Mouse (Mus musculus): ENCODE data around the gene Rin1. TPM values are rescaled to one million over a fixed set of nuclear protein-coding genes. Genes with fewer than 3 reads are reported as not detected.
A peak's percentile ranks its signal among the peaks of the same experiment; 100 is the strongest.

Rin1 gene
- total and polyA plus RNA-seq, 2 experiments from 2014 or later, result 1.3 to 3.1 TPM

- TF ChIP-seq CTCF (IDR thresholded peaks at IDR 0.05; ENCODE audit: low read depth), result no peak
- no peak for TF ChIP-seq EP300 (IDR thresholded peaks at IDR 0.05; ENCODE audit: low read depth)
- Histone ChIP-seq H3K4me2 (ENCODE audit: low read depth, low read length) (no peak overlapping the region), H3K9me3 (replicated peaks; ENCODE audit: control insufficient read depth, low read length) (no peaks in the 10 kb centered on the region), H3K27me3 (ENCODE audit: control insufficient read depth, insufficient read depth, low read length) (peaks cover 17% of the 10 kb centered on the region; the same call in 1 of the 2 replicates), H3K4me1 (ENCODE audit: control insufficient read depth, insufficient read depth) (peaks cover 10% of the 10 kb centered on the region), H3K36me3 (replicated peaks; ENCODE audit: control insufficient read depth, insufficient read depth, low read length) (peaks cover 20% of the 10 kb centered on the region), H3K27ac (ENCODE audit: low read depth) (no peak overlapping the region), H3K9ac (replicated peaks; ENCODE audit: low read depth, low read length) (no peak overlapping the region), H3K4me3 (ENCODE audit: low read depth, low read length) (no peak overlapping the region)
- 70% methylated on average over 17 of the region's 17 CpGs for WGBS
- DNase-seq (ENCODE audit: low spot score), result no peak
- no peak for ATAC-seq (ENCODE audit: insufficient read depth, low read depth)
Measured at GRCm38 (mm10) chr19:5052853-5053252, 2.6 kb downstream of the Rin1 start.

- Histone ChIP-seq H3K27me3 (ENCODE audit: control insufficient read depth, insufficient read depth, low read length) (peaks cover 17% of the 10 kb centered on the region; the same call in 1 of the 2 replicates), H3K4me1 (ENCODE audit: control insufficient read depth, insufficient read depth) (peaks cover 13% of the 10 kb centered on the region), H3K9ac (replicated peaks; ENCODE audit: low read depth, low read length) (no peak overlapping the region), H3K9me3 (replicated peaks; ENCODE audit: control insufficient read depth, low read length) (no peaks in the 10 kb centered on the region), H3K27ac (ENCODE audit: low read depth) (no peak overlapping the region), H3K4me3 (ENCODE audit: low read depth, low read length) (no peak overlapping the region), H3K4me2 (ENCODE audit: low read depth, low read length) (no peak overlapping the region), H3K36me3 (replicated peaks; ENCODE audit: control insufficient read depth, insufficient read depth, low read length) (peaks cover 9% of the 10 kb centered on the region)
- no peak for ATAC-seq (ENCODE audit: insufficient read depth, low read depth)
- 28% methylated on average over 9 of the region's 9 CpGs for WGBS
- TF ChIP-seq CTCF (IDR thresholded peaks at IDR 0.05; ENCODE audit: low read depth) (peak; percentile 55), EP300 (IDR thresholded peaks at IDR 0.05; ENCODE audit: low read depth) (no peak)
- no peak for DNase-seq (ENCODE audit: low spot score)
Measured at GRCm38 (mm10) chr19:5053909-5054308, 3.6 kb downstream of the Rin1 start.

- H3K4me1 ChIP-seq (ENCODE audit: control insufficient read depth, insufficient read depth), result peaks cover 18% of the 10 kb centered on the region
- H3K27ac ChIP-seq (ENCODE audit: low read depth), result no peak overlapping the region
- H3K4me3 ChIP-seq (ENCODE audit: low read depth, low read length), result no peak overlapping the region
- peaks cover 17% of the 10 kb centered on the region; the same call in 1 of the 2 replicates for H3K27me3 ChIP-seq (ENCODE audit: control insufficient read depth, insufficient read depth, low read length)
- no peak for TF ChIP-seq EP300 (IDR thresholded peaks at IDR 0.05; ENCODE audit: low read depth)
- peak; percentile 59 for TF ChIP-seq CTCF (IDR thresholded peaks at IDR 0.05; ENCODE audit: low read depth)
- H3K9me3 ChIP-seq (replicated peaks; ENCODE audit: control insufficient read depth, low read length), result no peaks in the 10 kb centered on the region
- WGBS, result 14% methylated on average over 6 of the region's 6 CpGs
- H3K9ac ChIP-seq (replicated peaks; ENCODE audit: low read depth, low read length), result no peak overlapping the region
- no peak overlapping the region for H3K4me2 ChIP-seq (ENCODE audit: low read depth, low read length)
- DNase-seq (ENCODE audit: low spot score) (no peak), ATAC-seq (ENCODE audit: insufficient read depth, low read depth) (0 out of 2 replicates have a peak, but pooled peaks have one; percentile 2)
- no peaks in the 10 kb centered on the region for H3K36me3 ChIP-seq (replicated peaks; ENCODE audit: control insufficient read depth, insufficient read depth, low read length)
Measured at GRCm38 (mm10) chr19:5056251-5056650, 6.0 kb downstream of the Rin1 start.

- Histone ChIP-seq H3K27me3 (ENCODE audit: control insufficient read depth, insufficient read depth, low read length) (peaks cover 7% of the 10 kb centered on the region; the same call in 1 of the 2 replicates), H3K9me3 (replicated peaks; ENCODE audit: control insufficient read depth, low read length) (no peaks in the 10 kb centered on the region), H3K4me1 (ENCODE audit: control insufficient read depth, insufficient read depth) (peaks cover 16% of the 10 kb centered on the region; the same call in 1 of the 2 replicates), H3K4me2 (ENCODE audit: low read depth, low read length) (no peak overlapping the region), H3K27ac (ENCODE audit: low read depth) (peak overlapping the region; percentile 66), H3K9ac (replicated peaks; ENCODE audit: low read depth, low read length) (no peak overlapping the region), H3K4me3 (ENCODE audit: low read depth, low read length) (no peak overlapping the region), H3K36me3 (replicated peaks; ENCODE audit: control insufficient read depth, insufficient read depth, low read length) (no peaks in the 10 kb centered on the region)
- TF ChIP-seq EP300 (IDR thresholded peaks at IDR 0.05; ENCODE audit: low read depth), result no peak
- TF ChIP-seq CTCF (IDR thresholded peaks at IDR 0.05; ENCODE audit: low read depth), result no peak
- no peak for ATAC-seq (ENCODE audit: insufficient read depth, low read depth)
- no peak for DNase-seq (ENCODE audit: low spot score)
- 32% methylated on average over 16 of the region's 16 CpGs for WGBS
Measured at GRCm38 (mm10) chr19:5057876-5058775, 7.8 kb downstream of the Rin1 start.

GRCm38 (mm10) chr19:5058801-5059771 lies 8.8 kb downstream of the Rin1 start:
- DNase-seq (ENCODE audit: low spot score) (no peak), ATAC-seq (ENCODE audit: insufficient read depth, low read depth) (peak; percentile 32)
- Histone ChIP-seq H3K9me3 (replicated peaks; ENCODE audit: control insufficient read depth, low read length) (no peaks in the 10 kb centered on the region), H3K4me3 (ENCODE audit: low read depth, low read length) (no peak overlapping the region), H3K9ac (replicated peaks; ENCODE audit: low read depth, low read length) (0 out of 2 replicates have a peak overlapping the region, but pooled peaks have one; percentile 32), H3K36me3 (replicated peaks; ENCODE audit: control insufficient read depth, insufficient read depth, low read length) (no peaks in the 10 kb centered on the region), H3K27me3 (ENCODE audit: control insufficient read depth, insufficient read depth, low read length) (0 out of 2 replicates have a peak, but pooled peaks cover 3% of the 10 kb centered on the region), H3K4me2 (ENCODE audit: low read depth, low read length) (no peak overlapping the region), H3K4me1 (ENCODE audit: control insufficient read depth, insufficient read depth) (peaks cover 16% of the 10 kb centered on the region; the same call in 1 of the 2 replicates), H3K27ac (ENCODE audit: low read depth) (peak overlapping the region; percentile 66)
- 25% methylated on average over 10 of the region's 10 CpGs for WGBS
- no peak for TF ChIP-seq EP300 (IDR thresholded peaks at IDR 0.05; ENCODE audit: low read depth)
- no peak for TF ChIP-seq CTCF (IDR thresholded peaks at IDR 0.05; ENCODE audit: low read depth)
